Mouse (Mus musculus) left cerebral cortex, adult 11 months (tissue): Measurements from ENCODE around the gene Best2.
A peak's percentile ranks its signal among the peaks of the same experiment; 100 is the strongest.

Experiments
- DNase-seq: peaks from one replicate; pipeline ENCODE4 v3.0.0; 2022; ENCODE audit warnings: low spot score

Gene Best2

DNA sequence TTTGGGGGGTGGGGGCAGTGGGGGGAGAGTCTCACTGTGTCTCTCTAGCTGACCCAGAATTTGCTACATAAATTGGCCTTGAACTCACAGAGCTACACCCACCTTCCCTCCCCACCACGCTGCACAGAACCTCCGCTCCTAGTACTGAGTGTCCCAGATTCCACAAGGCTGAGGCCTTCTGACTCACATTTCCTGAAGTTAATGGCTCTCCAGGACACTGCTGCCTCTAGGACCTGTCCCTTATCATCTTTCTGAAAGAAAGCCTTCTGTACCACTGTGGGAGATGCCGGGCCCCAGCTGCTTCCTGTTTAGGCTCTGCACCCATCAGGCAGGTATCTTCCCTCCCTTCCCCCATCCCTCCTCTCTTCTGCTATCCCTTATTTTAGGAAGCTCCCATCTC lies 47.7 kb downstream of the Best2 start:
- no peak for DNase-seq

DNA sequence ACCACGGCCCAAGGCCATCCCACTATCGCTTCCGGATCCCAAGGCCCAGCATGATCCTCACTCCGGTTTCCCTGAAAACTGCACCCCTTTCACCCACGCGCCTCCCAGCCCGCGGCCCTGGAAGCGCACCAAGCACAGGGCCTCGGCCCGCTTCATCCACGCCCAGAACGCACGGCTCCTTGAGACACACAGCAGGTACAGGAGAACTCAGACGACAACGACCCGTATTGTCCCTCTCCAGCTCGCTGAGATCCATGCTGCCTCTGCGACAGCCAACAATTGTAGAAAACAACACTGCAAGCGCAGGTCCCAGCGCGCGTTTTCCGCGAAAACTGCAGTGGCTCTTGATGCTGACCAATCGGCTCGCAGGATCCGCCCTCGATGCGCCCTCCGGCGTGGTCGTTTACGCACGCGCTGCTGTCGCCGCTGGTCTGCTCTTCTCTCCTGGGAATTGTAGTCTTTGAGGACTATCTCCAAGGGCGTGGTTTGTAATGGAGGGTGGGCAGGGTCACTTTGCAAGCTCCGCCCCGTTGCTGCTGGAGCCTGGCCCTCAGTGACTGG lies 48.5 kb downstream of the Best2 start:
- DNase-seq: peak; percentile 87

DNA sequence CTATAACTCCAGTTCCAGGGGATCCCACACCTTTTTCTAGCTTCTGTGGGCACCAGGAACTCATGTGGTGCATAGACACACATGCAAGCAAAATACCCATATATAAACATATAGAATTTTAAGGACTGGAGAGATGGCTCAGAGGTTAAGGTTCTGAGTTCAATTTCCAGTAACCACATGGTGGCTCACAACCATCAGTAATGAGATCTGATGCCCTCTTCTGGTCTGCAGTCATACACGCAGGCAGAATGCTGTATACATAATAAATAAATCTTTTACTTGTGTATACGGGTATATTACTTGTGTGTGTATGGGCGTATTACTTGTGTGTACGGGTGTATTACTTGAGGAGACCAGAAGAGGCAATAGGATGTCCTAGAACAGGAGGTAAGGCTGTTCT lies 50.4 kb downstream of the Best2 start:
- no peak for DNase-seq

GRCm38 (mm10) chr8:84959811-84960210 lies 54.5 kb downstream of the Best2 start:
- no peak for DNase-seq
